Mouse (Mus musculus) forebrain, embryonic 15.5 days (tissue): Measurements from ENCODE around the gene Gm20431. TPM values are rescaled to one million over a fixed set of nuclear protein-coding genes. Genes with fewer than 3 reads are reported as not detected.

Experiments
- ATAC-seq: fragments of 200-750 bp; cut with Nextera tagmentation; replicated peaks from 2 replicates; pipeline ENCODE4 v1.8.0; 2017; ENCODE audit warnings: mild to moderate bottlenecking, moderate TSS enrichment, moderate library complexity
- H3K27ac ChIP-seq: fragments of 300-500 bp; sonication (generic); replicated peaks from 2 replicates; pipeline ENCODE4 v1.5.1; 2015; ENCODE audit warnings: mild to moderate bottlenecking, inconsistent platforms
- H3K27me3 ChIP-seq: fragments of 300-500 bp; sonication (generic); 2 replicates; pipeline ENCODE4 v1.6.1; 2015; ENCODE audit warnings: inconsistent platforms
- H3K36me3 ChIP-seq: fragments of 300-500 bp; sonication (generic); 2 replicates; pipeline ENCODE4 v1.6.1; 2015; ENCODE audit warnings: mild to moderate bottlenecking, inconsistent platforms
- H3K4me1 ChIP-seq: fragments of 300-500 bp; sonication (generic); 2 replicates; pipeline ENCODE4 v1.6.1; 2015; ENCODE audit warnings: inconsistent platforms
- H3K4me2 ChIP-seq: fragments of 300-500 bp; sonication (generic); replicated peaks from 2 replicates; pipeline ENCODE4 v1.6.1; 2015; ENCODE audit warnings: mild to moderate bottlenecking, inconsistent platforms
- H3K4me3 ChIP-seq: fragments of 300-500 bp; sonication (generic); 2 replicates; pipeline ENCODE4 v1.5.1; 2015; ENCODE audit warnings: mild to moderate bottlenecking, inconsistent platforms
- H3K9ac ChIP-seq: fragments of 300-500 bp; sonication (generic); replicated peaks from 2 replicates; pipeline ENCODE4 v1.6.1; 2015; ENCODE audit warnings: mild to moderate bottlenecking, inconsistent platforms
- H3K9me3 ChIP-seq: fragments of 300-500 bp; sonication (generic); 2 replicates; pipeline ENCODE4 v1.6.1; 2016; ENCODE audit warnings: inconsistent platforms
- WGBS: fragments of 180-500 bp; shearing (Covaris S2); methylation state at CpG from one replicate; pipeline ENCODE4 v1.1.7; 2015; ENCODE audit warnings: mixed read lengths; 5-methylcytosine and 5-hydroxymethylcytosine counted together
- polyA plus RNA-seq: library from polyadenylated mRNA; unstranded; fragments of >200 nt; fragmentation: Nextera tagmentation; extraction: Ambion mirVana; gene quantifications from 2 replicates; pipeline ENCODE4 v1.2.1, GENCODE M21; 2015

Gm20431 gene
- polyA plus RNA-seq, 1 experiment from 2014 or later = 12.3 TPM

GRCm38 (mm10) chr2:167687651-167688101 is 26.4 kb upstream of the Gm20431 start:
- H3K4me2 ChIP-seq = no peak overlapping the region
- no peak overlapping the region for H3K4me3 ChIP-seq
- no peak overlapping the region for H3K27ac ChIP-seq
- H3K4me1 ChIP-seq = peaks cover 11% of the 10 kb centered on the region
- no peaks in the 10 kb centered on the region for H3K36me3 ChIP-seq
- peak; percentile 1; the same call in 1 of the 2 replicates for ATAC-seq
- H3K9ac ChIP-seq = no peak overlapping the region
- H3K27me3 ChIP-seq = peaks cover 28% of the 10 kb centered on the region
- H3K9me3 ChIP-seq = no peaks in the 10 kb centered on the region
- 59% methylated on average over 11 of the region's 11 CpGs for WGBS

DNA sequence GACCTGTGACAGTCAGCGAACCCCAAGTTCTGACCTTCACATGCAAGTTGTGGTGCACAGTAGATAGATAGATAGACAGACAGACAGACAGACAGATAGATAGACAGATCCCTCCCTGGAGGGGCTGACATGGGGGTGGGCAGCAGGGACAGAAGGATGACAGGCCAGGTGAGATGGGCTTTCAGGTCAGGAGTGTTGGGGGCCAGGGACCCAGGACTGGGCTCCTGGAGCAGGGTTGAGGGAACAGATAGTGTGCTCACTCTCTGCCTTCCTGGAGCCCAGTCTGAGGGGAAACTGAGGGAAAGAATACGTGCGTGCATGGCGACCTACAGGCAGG is 25.9 kb upstream of the Gm20431 start:
- H3K36me3 ChIP-seq = no peaks in the 10 kb centered on the region
- no peak overlapping the region for H3K4me3 ChIP-seq
- ATAC-seq = no peak
- no peak overlapping the region for H3K4me2 ChIP-seq
- no peak overlapping the region for H3K27ac ChIP-seq
- peaks cover 11% of the 10 kb centered on the region for H3K4me1 ChIP-seq
- H3K27me3 ChIP-seq = peaks cover 28% of the 10 kb centered on the region
- H3K9ac ChIP-seq = no peak overlapping the region
- WGBS = 81% methylated on average over 4 of the region's 4 CpGs
- H3K9me3 ChIP-seq = no peaks in the 10 kb centered on the region

- peaks cover 11% of the 10 kb centered on the region for H3K4me1 ChIP-seq
- H3K4me3 ChIP-seq = no peak overlapping the region
Observed at GRCm38 (mm10) chr2:167686382-167687249, 25.3 kb upstream of the Gm20431 start.

DNA sequence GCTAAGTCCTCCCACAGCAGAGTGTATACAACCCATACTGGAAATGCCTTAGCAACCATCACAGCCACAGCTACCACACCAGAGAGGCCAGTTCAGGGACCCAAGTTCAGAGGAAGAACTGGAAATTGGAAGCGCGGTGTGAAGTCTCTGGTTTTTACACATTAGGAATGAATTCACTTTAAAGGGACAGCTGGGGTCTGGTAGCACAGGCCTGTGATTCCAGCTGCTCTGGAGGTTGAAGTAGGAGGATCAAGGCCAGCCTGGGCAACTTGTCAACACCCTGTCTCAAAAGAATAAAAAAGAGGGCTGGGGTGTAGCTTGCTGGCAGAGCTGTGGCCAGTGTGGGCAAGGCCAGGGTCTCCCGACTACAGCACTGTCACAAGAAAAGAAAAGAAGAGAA is 24.6 kb upstream of the Gm20431 start:
- Histone ChIP-seq H3K4me3 (no peak overlapping the region), H3K27me3 (peaks cover 22% of the 10 kb centered on the region), H3K9ac (no peak overlapping the region), H3K36me3 (no peaks in the 10 kb centered on the region), H3K4me1 (peaks cover 11% of the 10 kb centered on the region), H3K27ac (no peak overlapping the region), H3K9me3 (no peaks in the 10 kb centered on the region), H3K4me2 (no peak overlapping the region)
- WGBS = 94% methylated on average over 3 of the region's 3 CpGs
- no peak for ATAC-seq

More at GRCm38 (mm10) chr2:167686382-167687249, 25.3 kb upstream of the Gm20431 start:
- no peaks in the 10 kb centered on the region for H3K9me3 ChIP-seq
- 81% methylated on average over 16 of the region's 16 CpGs for WGBS
- H3K4me2 ChIP-seq = no peak overlapping the region
- no peak overlapping the region for H3K27ac ChIP-seq
- H3K36me3 ChIP-seq = no peaks in the 10 kb centered on the region
- ATAC-seq = no peak
- H3K9ac ChIP-seq = no peak overlapping the region
- H3K27me3 ChIP-seq = peaks cover 28% of the 10 kb centered on the region

GRCm38 (mm10) chr2:167685137-167685536 is 23.8 kb upstream of the Gm20431 start:
- Histone ChIP-seq H3K4me2 (no peak overlapping the region), H3K27me3 (peaks cover 15% of the 10 kb centered on the region), H3K27ac (no peak overlapping the region), H3K9ac (no peak overlapping the region), H3K9me3 (no peaks in the 10 kb centered on the region), H3K4me1 (peaks cover 11% of the 10 kb centered on the region), H3K4me3 (no peak overlapping the region), H3K36me3 (no peaks in the 10 kb centered on the region)
- WGBS = 9% methylated on average over 8 of the region's 8 CpGs
- peak; percentile 42; the same call in 1 of the 2 replicates for ATAC-seq

- no peaks in the 10 kb centered on the region for H3K4me1 ChIP-seq
- H3K4me2 ChIP-seq = no peak overlapping the region
- H3K9ac ChIP-seq = no peak overlapping the region
- no peaks in the 10 kb centered on the region for H3K9me3 ChIP-seq
- peaks cover 4% of the 10 kb centered on the region for H3K27me3 ChIP-seq
- WGBS = 82% methylated on average over 3 of the region's 3 CpGs
- no peaks in the 10 kb centered on the region for H3K36me3 ChIP-seq
- no peak overlapping the region for H3K4me3 ChIP-seq
- no peak for ATAC-seq
- H3K27ac ChIP-seq = no peak overlapping the region
Observed at GRCm38 (mm10) chr2:167683721-167684120, 22.4 kb upstream of the Gm20431 start.

GRCm38 (mm10) chr2:167680657-167681056 is 19.4 kb upstream of the Gm20431 start:
- no peaks in the 10 kb centered on the region for H3K9me3 ChIP-seq
- no peak overlapping the region for H3K9ac ChIP-seq
- no peak overlapping the region for H3K4me2 ChIP-seq
- no peaks in the 10 kb centered on the region for H3K36me3 ChIP-seq
- no peak overlapping the region for H3K27ac ChIP-seq
- no peak overlapping the region for H3K4me3 ChIP-seq
- no peaks in the 10 kb centered on the region for H3K4me1 ChIP-seq
- ATAC-seq = no peak
- WGBS = 48% methylated on average over 5 of the region's 5 CpGs
- H3K27me3 ChIP-seq = no peaks in the 10 kb centered on the region

GRCm38 (mm10) chr2:167679902-167680430 is 18.7 kb upstream of the Gm20431 start:
- H3K9me3 ChIP-seq = no peaks in the 10 kb centered on the region
- H3K9ac ChIP-seq = no peak overlapping the region
- no peaks in the 10 kb centered on the region for H3K27me3 ChIP-seq
- no peaks in the 10 kb centered on the region for H3K36me3 ChIP-seq
- ATAC-seq = peak; percentile 78
- H3K4me3 ChIP-seq = no peak overlapping the region
- no peaks in the 10 kb centered on the region for H3K4me1 ChIP-seq
- H3K4me2 ChIP-seq = no peak overlapping the region
- 4% methylated on average over 13 of the region's 13 CpGs for WGBS
- H3K27ac ChIP-seq = no peak overlapping the region

- Histone ChIP-seq H3K4me2 (no peak overlapping the region), H3K4me1 (no peaks in the 10 kb centered on the region), H3K27ac (no peak overlapping the region), H3K27me3 (no peaks in the 10 kb centered on the region), H3K36me3 (no peaks in the 10 kb centered on the region), H3K4me3 (no peak overlapping the region), H3K9ac (no peak overlapping the region), H3K9me3 (no peaks in the 10 kb centered on the region)
- WGBS = 48% methylated on average over 5 of the region's 5 CpGs
- ATAC-seq = no peak
Observed at GRCm38 (mm10) chr2:167678600-167678999, 17.3 kb upstream of the Gm20431 start.

DNA sequence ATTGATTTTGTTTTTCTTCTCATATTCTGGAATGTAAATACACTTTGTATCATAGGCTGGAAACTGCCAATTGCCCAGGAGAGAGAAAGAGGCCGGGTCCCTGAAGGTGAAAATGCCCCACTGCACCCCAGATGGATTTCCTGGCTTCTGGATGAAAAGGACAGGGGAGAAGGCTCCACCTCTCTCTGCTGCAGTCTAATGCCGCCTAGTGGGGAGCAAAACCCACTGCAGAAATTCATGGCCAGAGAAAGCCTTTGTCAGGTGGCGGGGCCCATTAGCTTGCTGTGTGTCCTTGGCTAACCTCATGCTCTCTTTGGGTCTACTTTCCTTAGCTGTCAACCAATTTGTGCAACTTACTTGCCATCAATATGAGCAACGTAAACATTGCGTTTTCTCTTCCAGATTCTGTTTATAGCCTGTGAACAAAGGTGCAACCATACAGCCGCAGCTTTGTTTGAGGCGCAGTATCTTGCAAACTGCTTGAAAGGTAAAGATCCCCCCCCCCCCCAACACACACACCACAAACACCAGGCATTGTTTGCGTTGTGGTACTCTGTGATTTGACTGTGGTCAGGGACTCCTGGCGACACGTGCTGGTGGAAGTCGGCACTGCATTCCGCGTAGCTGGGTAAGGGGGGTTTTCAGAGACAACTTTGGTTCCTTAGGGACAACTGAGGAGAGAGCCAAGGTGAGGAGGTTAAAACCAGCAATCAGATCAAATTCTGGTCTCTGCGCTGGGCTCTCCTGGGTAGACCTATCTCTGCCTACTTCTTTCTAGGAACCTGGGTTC is 14.0 kb upstream of the Gm20431 start:
- WGBS = 41% methylated on average over 14 of the region's 14 CpGs
- H3K27ac ChIP-seq = no peak overlapping the region
- H3K36me3 ChIP-seq = no peaks in the 10 kb centered on the region
- ATAC-seq = no peak
- H3K9ac ChIP-seq = no peak overlapping the region
- H3K9me3 ChIP-seq = no peaks in the 10 kb centered on the region
- no peak overlapping the region for H3K4me3 ChIP-seq
- no peaks in the 10 kb centered on the region for H3K4me1 ChIP-seq
- no peak overlapping the region for H3K4me2 ChIP-seq
- no peaks in the 10 kb centered on the region for H3K27me3 ChIP-seq

GRCm38 (mm10) chr2:167672212-167672685 is 11.0 kb upstream of the Gm20431 start:
- Histone ChIP-seq H3K27ac (no peak overlapping the region), H3K9me3 (no peaks in the 10 kb centered on the region), H3K9ac (no peak overlapping the region), H3K27me3 (no peaks in the 10 kb centered on the region), H3K4me3 (no peak overlapping the region), H3K36me3 (no peaks in the 10 kb centered on the region), H3K4me2 (no peak overlapping the region), H3K4me1 (no peaks in the 10 kb centered on the region)
- WGBS = 46% methylated on average over 13 of the region's 13 CpGs
- no peak for ATAC-seq

GRCm38 (mm10) chr2:167671101-167671633 is 9.9 kb upstream of the Gm20431 start:
- H3K27me3 ChIP-seq = no peaks in the 10 kb centered on the region
- WGBS = 89% methylated on average over 5 of the region's 5 CpGs
- H3K9ac ChIP-seq = no peak overlapping the region
- ATAC-seq = no peak
- H3K4me1 ChIP-seq = no peaks in the 10 kb centered on the region
- no peak overlapping the region for H3K27ac ChIP-seq
- H3K36me3 ChIP-seq = no peaks in the 10 kb centered on the region
- H3K4me2 ChIP-seq = no peak overlapping the region
- H3K9me3 ChIP-seq = no peaks in the 10 kb centered on the region
- H3K4me3 ChIP-seq = no peak overlapping the region
